Mouse (Mus musculus) MEL (cell line): Measurements from ENCODE around the gene Gpx4.

Experiments
- CHD2 ChIP-seq: IDR thresholded peaks from 2 replicates; pipeline ENCODE4 v1.6.1; 2011; ENCODE audit warnings: low read length, improper control_type of control experiment
- CTCF ChIP-seq, 3 experiments: IDR thresholded peaks in 2 of 3; conservative IDR thresholded peaks in 1 of 3; 2 replicates each; pipeline ENCODE4 v1.5.1; 2011 to 2012; ENCODE audit warnings: low read length in 3 of 3, low read depth in 2 of 3, mild to moderate bottlenecking in 2 of 3, improper control_type of control experiment in 1 of 3, inconsistent platforms in 1 of 3, mixed read lengths in 1 of 3, moderate library complexity in 1 of 3; ENCODE audit not compliant: control insufficient read depth in 1 of 3, insufficient read depth in 1 of 3, poor library complexity in 1 of 3, severe bottlenecking in 1 of 3
- ETS1 ChIP-seq: IDR thresholded peaks from 2 replicates; pipeline ENCODE4 v1.6.1; 2012; ENCODE audit warnings: low read depth, mild to moderate bottlenecking, inconsistent platforms, low read length, improper control_type of control experiment, moderate library complexity
- GABPA ChIP-seq: IDR thresholded peaks from 2 replicates; pipeline ENCODE4 v1.6.1; 2012; ENCODE audit warnings: low read depth, mild to moderate bottlenecking, inconsistent platforms, low read length, improper control_type of control experiment, moderate library complexity
- KAT2A ChIP-seq: conservative IDR thresholded peaks from 2 replicates; pipeline ENCODE4 v1.6.1; 2012; ENCODE audit warnings: low read depth, low read length, improper control_type of control experiment, inconsistent platforms
- MEF2A ChIP-seq: IDR thresholded peaks from 2 replicates; pipeline ENCODE4 v1.6.1; 2014; ENCODE audit warnings: low read depth, mild to moderate bottlenecking, inconsistent platforms, low read length, improper control_type of control experiment; ENCODE audit not compliant: poor library complexity, insufficient replicate concordance, severe bottlenecking; ENCODE audit errors: extremely low read depth
- NELFE ChIP-seq: IDR thresholded peaks from 2 replicates; pipeline ENCODE4 v1.6.1; 2011; ENCODE audit warnings: low read depth, low read length, improper control_type of control experiment
- POLR2A ChIP-seq, 2 experiments: IDR thresholded peaks; 2 replicates each; pipeline ENCODE4 v1.6.1; 2011 to 2012; ENCODE audit warnings: low read length in 2 of 2, mild to moderate bottlenecking in 2 of 2, control low read depth in 1 of 2, improper control_type of control experiment in 1 of 2, low read depth in 1 of 2, moderate library complexity in 1 of 2; ENCODE audit not compliant: control insufficient read depth in 1 of 2, insufficient read depth in 1 of 2, poor library complexity in 1 of 2
- SIN3A ChIP-seq: IDR thresholded peaks from 2 replicates; pipeline ENCODE4 v1.6.1; 2012; ENCODE audit warnings: low read length, improper control_type of control experiment, inconsistent platforms
- UBTF ChIP-seq: IDR thresholded peaks from 2 replicates; pipeline ENCODE4 v1.6.1; 2012; ENCODE audit warnings: low read depth, mild to moderate bottlenecking, inconsistent platforms, low read length, improper control_type of control experiment, moderate library complexity, borderline replicate concordance; ENCODE audit not compliant: insufficient read depth
- USF2 ChIP-seq, 2 experiments: IDR thresholded peaks; 2 replicates each; pipeline ENCODE4 v1.6.1; 2011 to 2012; ENCODE audit warnings: improper control_type of control experiment in 2 of 2, low read length in 2 of 2, borderline replicate concordance in 1 of 2, inconsistent platforms in 1 of 2, low read depth in 1 of 2, mild to moderate bottlenecking in 1 of 2; ENCODE audit not compliant: insufficient read depth in 1 of 2

DNA sequence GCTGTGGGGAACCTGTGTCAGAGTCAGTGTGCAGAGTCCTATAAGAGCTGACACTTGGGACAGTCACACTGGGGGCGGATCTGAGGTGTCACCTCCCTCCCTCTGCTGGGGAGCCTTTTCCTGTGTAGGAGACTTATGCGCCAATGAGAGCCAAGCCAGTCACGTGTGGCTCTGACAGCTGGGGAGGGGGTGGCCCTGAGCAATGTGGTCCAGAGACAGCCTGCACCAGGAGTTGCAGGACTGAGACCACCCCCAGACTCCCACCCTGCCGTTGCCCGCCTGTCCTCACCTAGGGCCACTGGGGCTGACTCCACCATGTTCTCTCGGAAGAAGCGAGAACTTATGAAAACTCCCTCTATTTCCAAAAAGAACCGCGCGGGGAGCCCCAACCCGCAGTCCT, 30.5 kb upstream of the Gpx4 start, which contains the start of gene Arhgap45:
- TF ChIP-seq CTCF (IDR thresholded peaks at IDR 0.05 in 2 of 3, conservative IDR thresholded peaks at IDR 0.05 in 1 of 3; ENCODE audit: control insufficient read depth in 1 of 3, insufficient read depth in 1 of 3, low read depth in 2 of 3, low read length in 3 of 3, poor library complexity in 1 of 3, severe bottlenecking in 1 of 3) (no peak), UBTF (no peak), CHD2 (no peak), KAT2A (no peak; the same call in 1 of the 2 replicates), MEF2A (no peak), GABPA (no peak), SIN3A (peak; percentile 97), POLR2A (IDR thresholded peaks at IDR 0.05; ENCODE audit: control insufficient read depth in 1 of 2, insufficient read depth in 1 of 2, low read depth in 1 of 2, low read length in 2 of 2, poor library complexity in 1 of 2) (peak in 1 of 2 experiments; percentile 62; a peak in 1 of 4 replicates), NELFE (peak; percentile 63), USF2 (IDR thresholded peaks at IDR 0.05; ENCODE audit: borderline replicate concordance in 1 of 2, insufficient read depth in 1 of 2, low read depth in 1 of 2, low read length in 2 of 2) (peak; percentile 48 to 87; a peak in 3 of 4 replicates), ETS1 (peak; percentile 58)
